Mouse (Mus musculus): Measurements from ENCODE around the gene Wbp1. TPM values are rescaled to one million over a fixed set of nuclear protein-coding genes. Genes with fewer than 3 reads are reported as not detected.

Wbp1 gene
- polyA plus RNA-seq, 1 experiment from 2014 or later = 87.9 TPM

GRCm38 (mm10) chr6:83145209-83145608 is 23.9 kb upstream of the Wbp1 start:
- H3K4me3 ChIP-seq (replicated peaks; ENCODE audit: low read length) = no peak overlapping the region
- H3K27ac ChIP-seq (ENCODE audit: low read length) = no peak overlapping the region
- peaks cover 13% of the 10 kb centered on the region for H3K4me1 ChIP-seq (ENCODE audit: control insufficient read depth, insufficient read depth, low read length)
- H3K27me3 ChIP-seq (ENCODE audit: control insufficient read depth, insufficient read depth, low read length) = no peaks in the 10 kb centered on the region
- no peaks in the 10 kb centered on the region for H3K9me3 ChIP-seq (replicated peaks; ENCODE audit: control insufficient read depth, low read length)
- H3K36me3 ChIP-seq (ENCODE audit: control insufficient read depth, insufficient read depth, low read length) = 0 out of 2 replicates have a peak, but pooled peaks cover 4% of the 10 kb centered on the region
- no peak overlapping the region for H3K9ac ChIP-seq (ENCODE audit: low read length)
- no peak overlapping the region for H3K4me2 ChIP-seq (ENCODE audit: low read depth, low read length)
- ATAC-seq (ENCODE audit: insufficient read depth, low FRiP score) = no peak
- 41% methylated on average over 2 of the region's 2 CpGs for WGBS

GRCm38 (mm10) chr6:83142886-83143285 is 21.5 kb upstream of the Wbp1 start:
- 50% methylated on average over 11 of the region's 11 CpGs for WGBS
- H3K27me3 ChIP-seq (ENCODE audit: control insufficient read depth, insufficient read depth, low read length) = no peaks in the 10 kb centered on the region
- H3K4me2 ChIP-seq (ENCODE audit: low read depth, low read length) = peak overlapping the region; percentile 57
- ATAC-seq (ENCODE audit: insufficient read depth, low FRiP score) = no peak
- 0 out of 2 replicates have a peak, but pooled peaks cover 4% of the 10 kb centered on the region for H3K36me3 ChIP-seq (ENCODE audit: control insufficient read depth, insufficient read depth, low read length)
- H3K9ac ChIP-seq (ENCODE audit: low read length) = peak overlapping the region; percentile 64; the same call in 1 of the 2 replicates
- peak overlapping the region; percentile 61 for H3K27ac ChIP-seq (ENCODE audit: low read length)
- no peaks in the 10 kb centered on the region for H3K9me3 ChIP-seq (replicated peaks; ENCODE audit: control insufficient read depth, low read length)
- H3K4me3 ChIP-seq (replicated peaks; ENCODE audit: low read length) = no peak overlapping the region
- peaks cover 25% of the 10 kb centered on the region for H3K4me1 ChIP-seq (ENCODE audit: control insufficient read depth, insufficient read depth, low read length)

GRCm38 (mm10) chr6:83142211-83142731 is 20.9 kb upstream of the Wbp1 start:
- Histone ChIP-seq H3K27ac (ENCODE audit: low read length) (peak overlapping the region; percentile 61), H3K27me3 (ENCODE audit: control insufficient read depth, insufficient read depth, low read length) (no peaks in the 10 kb centered on the region), H3K9me3 (replicated peaks; ENCODE audit: control insufficient read depth, low read length) (no peaks in the 10 kb centered on the region), H3K9ac (ENCODE audit: low read length) (peak overlapping the region; percentile 64), H3K4me2 (ENCODE audit: low read depth, low read length) (peak overlapping the region; percentile 57), H3K36me3 (ENCODE audit: control insufficient read depth, insufficient read depth, low read length) (0 out of 2 replicates have a peak, but pooled peaks cover 2% of the 10 kb centered on the region), H3K4me3 (replicated peaks; ENCODE audit: low read length) (peak overlapping the region; percentile 30), H3K4me1 (ENCODE audit: control insufficient read depth, insufficient read depth, low read length) (peaks cover 28% of the 10 kb centered on the region)
- 10% methylated on average over 41 of the region's 41 CpGs for WGBS
- ATAC-seq (ENCODE audit: insufficient read depth, low FRiP score) = no peak

GRCm38 (mm10) chr6:83141636-83142035 is 20.3 kb upstream of the Wbp1 start:
- Histone ChIP-seq H3K9ac (ENCODE audit: low read length) (peak overlapping the region; percentile 64), H3K9me3 (replicated peaks; ENCODE audit: control insufficient read depth, low read length) (no peaks in the 10 kb centered on the region), H3K4me2 (ENCODE audit: low read depth, low read length) (peak overlapping the region; percentile 57), H3K27ac (ENCODE audit: low read length) (peak overlapping the region; percentile 61), H3K4me1 (ENCODE audit: control insufficient read depth, insufficient read depth, low read length) (peaks cover 28% of the 10 kb centered on the region), H3K4me3 (replicated peaks; ENCODE audit: low read length) (peak overlapping the region; percentile 30; the same call in 1 of the 2 replicates), H3K27me3 (ENCODE audit: control insufficient read depth, insufficient read depth, low read length) (no peaks in the 10 kb centered on the region), H3K36me3 (ENCODE audit: control insufficient read depth, insufficient read depth, low read length) (no peaks in the 10 kb centered on the region)
- ATAC-seq (ENCODE audit: insufficient read depth, low FRiP score) = no peak
- 48% methylated on average over 4 of the region's 4 CpGs for WGBS

- Histone ChIP-seq H3K9ac (ENCODE audit: low read length) (no peak overlapping the region), H3K4me3 (replicated peaks; ENCODE audit: low read length) (no peak overlapping the region), H3K4me2 (ENCODE audit: low read depth, low read length) (no peak overlapping the region), H3K36me3 (ENCODE audit: control insufficient read depth, insufficient read depth, low read length) (no peaks in the 10 kb centered on the region), H3K9me3 (replicated peaks; ENCODE audit: control insufficient read depth, low read length) (no peaks in the 10 kb centered on the region), H3K4me1 (ENCODE audit: control insufficient read depth, insufficient read depth, low read length) (peaks cover 35% of the 10 kb centered on the region), H3K27me3 (ENCODE audit: control insufficient read depth, insufficient read depth, low read length) (no peaks in the 10 kb centered on the region), H3K27ac (ENCODE audit: low read length) (no peak overlapping the region)
- ATAC-seq (ENCODE audit: insufficient read depth, low FRiP score) = no peak
- 86% methylated on average over 8 of the region's 8 CpGs for WGBS
Measured at GRCm38 (mm10) chr6:83140044-83140443, 18.7 kb upstream of the Wbp1 start.

GRCm38 (mm10) chr6:83138056-83138455 is 16.7 kb upstream of the Wbp1 start:
- 0 out of 2 replicates have a peak, but pooled peaks have one; percentile 7 for ATAC-seq (ENCODE audit: insufficient read depth, low FRiP score)
- H3K27ac ChIP-seq (ENCODE audit: low read length) = peak overlapping the region; percentile 99
- peaks cover 38% of the 10 kb centered on the region for H3K4me1 ChIP-seq (ENCODE audit: control insufficient read depth, insufficient read depth, low read length)
- H3K4me2 ChIP-seq (ENCODE audit: low read depth, low read length) = peak overlapping the region; percentile 66
- no peaks in the 10 kb centered on the region for H3K36me3 ChIP-seq (ENCODE audit: control insufficient read depth, insufficient read depth, low read length)
- H3K4me3 ChIP-seq (replicated peaks; ENCODE audit: low read length) = peak overlapping the region; percentile 54
- H3K9me3 ChIP-seq (replicated peaks; ENCODE audit: control insufficient read depth, low read length) = no peaks in the 10 kb centered on the region
- WGBS = under 1% methylated on average over 11 of the region's 11 CpGs
- no peaks in the 10 kb centered on the region for H3K27me3 ChIP-seq (ENCODE audit: control insufficient read depth, insufficient read depth, low read length)
- H3K9ac ChIP-seq (ENCODE audit: low read length) = peak overlapping the region; percentile 85

- no peaks in the 10 kb centered on the region for H3K36me3 ChIP-seq (ENCODE audit: control insufficient read depth, insufficient read depth, low read length)
- H3K27me3 ChIP-seq (ENCODE audit: control insufficient read depth, insufficient read depth, low read length) = no peaks in the 10 kb centered on the region
- peak overlapping the region; percentile 54 for H3K4me3 ChIP-seq (replicated peaks; ENCODE audit: low read length)
- peak overlapping the region; percentile 85 for H3K9ac ChIP-seq (ENCODE audit: low read length)
- peak; percentile 86 for ATAC-seq (ENCODE audit: insufficient read depth, low FRiP score)
- peaks cover 36% of the 10 kb centered on the region for H3K4me1 ChIP-seq (ENCODE audit: control insufficient read depth, insufficient read depth, low read length)
- WGBS = 0% methylated on average over 12 of the region's 12 CpGs
- H3K27ac ChIP-seq (ENCODE audit: low read length) = peak overlapping the region; percentile 99
- peak overlapping the region; percentile 66 for H3K4me2 ChIP-seq (ENCODE audit: low read depth, low read length)
- H3K9me3 ChIP-seq (replicated peaks; ENCODE audit: control insufficient read depth, low read length) = no peaks in the 10 kb centered on the region
Measured at GRCm38 (mm10) chr6:83137576-83137950, 16.2 kb upstream of the Wbp1 start.

GRCm38 (mm10) chr6:83136881-83137575 is 15.7 kb upstream of the Wbp1 start:
- peak; percentile 84 for ATAC-seq (ENCODE audit: insufficient read depth, low FRiP score)
- Histone ChIP-seq H3K27me3 (ENCODE audit: control insufficient read depth, insufficient read depth, low read length) (no peaks in the 10 kb centered on the region), H3K4me1 (ENCODE audit: control insufficient read depth, insufficient read depth, low read length) (peaks cover 31% of the 10 kb centered on the region), H3K4me2 (ENCODE audit: low read depth, low read length) (peak overlapping the region; percentile 66), H3K36me3 (ENCODE audit: control insufficient read depth, insufficient read depth, low read length) (no peaks in the 10 kb centered on the region), H3K9ac (ENCODE audit: low read length) (peak overlapping the region; percentile 85), H3K27ac (ENCODE audit: low read length) (peak overlapping the region; percentile 99), H3K4me3 (replicated peaks; ENCODE audit: low read length) (peak overlapping the region; percentile 54), H3K9me3 (replicated peaks; ENCODE audit: control insufficient read depth, low read length) (no peaks in the 10 kb centered on the region)
- WGBS = under 1% methylated on average over 26 of the region's 26 CpGs

- H3K9ac ChIP-seq (ENCODE audit: low read length) = peak overlapping the region; percentile 85
- peak overlapping the region; percentile 66 for H3K4me2 ChIP-seq (ENCODE audit: low read depth, low read length)
- H3K4me1 ChIP-seq (ENCODE audit: control insufficient read depth, insufficient read depth, low read length) = peaks cover 29% of the 10 kb centered on the region
- no peak for ATAC-seq (ENCODE audit: insufficient read depth, low FRiP score)
- no peaks in the 10 kb centered on the region for H3K36me3 ChIP-seq (ENCODE audit: control insufficient read depth, insufficient read depth, low read length)
- peak overlapping the region; percentile 99 for H3K27ac ChIP-seq (ENCODE audit: low read length)
- WGBS = 17% methylated on average over 5 of the region's 5 CpGs
- H3K9me3 ChIP-seq (replicated peaks; ENCODE audit: control insufficient read depth, low read length) = no peaks in the 10 kb centered on the region
- peak overlapping the region; percentile 54 for H3K4me3 ChIP-seq (replicated peaks; ENCODE audit: low read length)
- no peaks in the 10 kb centered on the region for H3K27me3 ChIP-seq (ENCODE audit: control insufficient read depth, insufficient read depth, low read length)
Measured at GRCm38 (mm10) chr6:83136291-83136880, 15.0 kb upstream of the Wbp1 start.
